Mouse (Mus musculus): ENCODE results near the gene Adamts16. TPM values are rescaled to one million over a fixed set of nuclear protein-coding genes. Genes with fewer than 3 reads are reported as not detected.

Adamts16 gene
- polyA plus RNA-seq, 1 experiment from 2014 or later: 2.1 TPM

DNA sequence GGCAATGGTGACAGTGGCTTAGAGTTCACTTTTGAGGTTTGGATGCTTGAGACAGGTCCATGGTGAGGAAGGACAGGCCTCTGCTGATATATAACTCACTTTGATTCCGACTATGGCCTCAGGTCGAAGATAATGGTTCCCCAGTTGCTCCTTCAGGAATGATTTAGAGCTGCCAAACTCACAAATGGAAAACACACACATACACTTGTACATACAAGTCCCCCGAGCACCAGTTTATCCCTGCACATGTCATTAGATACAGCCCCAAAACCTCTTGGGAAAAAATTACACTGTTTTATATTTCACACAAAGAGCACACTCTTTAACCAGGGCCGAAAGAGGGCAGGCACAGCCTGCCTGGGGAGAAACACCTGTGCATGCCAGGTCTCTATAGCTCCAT, 14.1 kb downstream of the Adamts16 start:
- Histone ChIP-seq H3K9ac (no peak overlapping the region), H3K9me3 (no peaks in the 10 kb centered on the region), H3K27me3 (peaks cover 6% of the 10 kb centered on the region; the same call in 1 of the 2 replicates), H3K36me3 (no peaks in the 10 kb centered on the region), H3K4me2 (replicated peaks) (no peak overlapping the region), H3K4me1 (peaks cover 9% of the 10 kb centered on the region; the same call in 1 of the 2 replicates), H3K27ac (no peak overlapping the region), H3K4me3 (no peak overlapping the region)
- 34% methylated on average over 4 of the region's 4 CpGs for WGBS
- peak; percentile 63 for ATAC-seq (ENCODE audit: low FRiP score, low read depth)

DNA sequence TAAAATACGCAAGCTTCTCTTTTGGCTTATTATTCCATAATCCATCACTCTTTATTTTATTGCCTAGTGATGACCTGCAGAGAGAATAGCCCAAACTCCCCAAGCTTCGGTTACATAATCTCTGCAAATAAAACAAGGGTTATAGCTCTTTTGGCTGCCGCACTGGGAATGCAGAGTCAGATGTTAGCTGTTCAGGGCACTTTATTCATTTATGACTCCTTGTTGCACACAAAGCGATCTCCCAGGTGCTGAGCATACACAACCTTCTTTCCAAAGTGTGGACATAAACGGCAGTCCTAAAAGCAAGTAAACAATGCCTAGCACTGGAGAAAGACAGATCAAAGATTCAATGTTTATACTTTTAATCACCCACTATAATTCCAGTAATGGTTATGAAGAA, 16.3 kb downstream of the Adamts16 start:
- H3K9ac ChIP-seq: no peak overlapping the region
- 0 out of 2 replicates have a peak, but pooled peaks have one; percentile 26 for ATAC-seq (ENCODE audit: low FRiP score, low read depth)
- no peak overlapping the region for H3K4me2 ChIP-seq (replicated peaks)
- H3K9me3 ChIP-seq: no peaks in the 10 kb centered on the region
- H3K27me3 ChIP-seq: peaks cover 6% of the 10 kb centered on the region; the same call in 1 of the 2 replicates
- H3K36me3 ChIP-seq: no peaks in the 10 kb centered on the region
- H3K4me1 ChIP-seq: peaks cover 9% of the 10 kb centered on the region; the same call in 1 of the 2 replicates
- H3K27ac ChIP-seq: no peak overlapping the region
- H3K4me3 ChIP-seq: no peak overlapping the region
- WGBS: 30% methylated on average over 5 of the region's 5 CpGs

- no peak overlapping the region for H3K4me3 ChIP-seq
- WGBS: 59% methylated on average over 8 of the region's 8 CpGs
- no peak overlapping the region for H3K9ac ChIP-seq
- no peak overlapping the region for H3K27ac ChIP-seq
- H3K4me2 ChIP-seq (replicated peaks): no peak overlapping the region
- H3K4me1 ChIP-seq: peaks cover 9% of the 10 kb centered on the region; the same call in 1 of the 2 replicates
- no peaks in the 10 kb centered on the region for H3K9me3 ChIP-seq
- ATAC-seq (ENCODE audit: low FRiP score, low read depth): no peak
- H3K27me3 ChIP-seq: peaks cover 6% of the 10 kb centered on the region; the same call in 1 of the 2 replicates
- no peaks in the 10 kb centered on the region for H3K36me3 ChIP-seq
These were observed 17.9 kb downstream of the Adamts16 start for GRCm38 (mm10) chr13:70823757-70824156.

GRCm38 (mm10) chr13:70818982-70819381, 22.6 kb downstream of the Adamts16 start:
- Histone ChIP-seq H3K9me3 (no peaks in the 10 kb centered on the region), H3K36me3 (no peaks in the 10 kb centered on the region), H3K9ac (no peak overlapping the region), H3K4me2 (replicated peaks) (no peak overlapping the region), H3K27ac (no peak overlapping the region), H3K27me3 (no peaks in the 10 kb centered on the region; the same call in 1 of the 2 replicates), H3K4me3 (no peak overlapping the region), H3K4me1 (no peaks in the 10 kb centered on the region)
- ATAC-seq (ENCODE audit: low FRiP score, low read depth): no peak; the same call in 1 of the 2 replicates
- WGBS: 67% methylated on average over 5 of the region's 5 CpGs

DNA sequence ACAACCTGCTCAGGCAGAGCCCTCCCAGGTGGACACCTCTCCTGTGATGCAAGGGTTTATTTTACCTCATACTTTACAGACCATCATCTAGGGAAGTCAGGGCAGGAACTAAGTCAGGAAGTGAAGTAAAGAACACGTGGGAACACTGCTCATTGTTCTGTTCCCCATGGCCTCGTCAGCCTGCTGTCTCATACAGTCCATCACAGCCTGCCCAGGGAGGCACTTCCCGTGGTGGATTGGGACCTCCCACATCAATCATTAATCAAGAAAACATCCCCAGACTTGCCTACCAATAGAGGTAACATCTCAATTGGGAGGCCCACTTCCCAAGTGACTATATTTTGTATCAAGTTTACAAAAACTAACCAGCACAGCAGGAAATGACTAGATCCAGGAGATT, 27.2 kb downstream of the Adamts16 start:
- H3K27me3 ChIP-seq: no peaks in the 10 kb centered on the region
- ATAC-seq (ENCODE audit: low FRiP score, low read depth): no peak
- no peaks in the 10 kb centered on the region for H3K4me1 ChIP-seq
- H3K36me3 ChIP-seq: no peaks in the 10 kb centered on the region
- 50% methylated on average over 3 of the region's 3 CpGs for WGBS
- no peak overlapping the region for H3K27ac ChIP-seq
- H3K4me3 ChIP-seq: no peak overlapping the region
- H3K9ac ChIP-seq: no peak overlapping the region
- no peaks in the 10 kb centered on the region for H3K9me3 ChIP-seq
- H3K4me2 ChIP-seq (replicated peaks): no peak overlapping the region

GRCm38 (mm10) chr13:70805506-70805905, 36.1 kb downstream of the Adamts16 start:
- H3K4me2 ChIP-seq (replicated peaks): no peak overlapping the region
- no peak overlapping the region for H3K9ac ChIP-seq
- no peaks in the 10 kb centered on the region for H3K9me3 ChIP-seq
- WGBS: 87% methylated on average over 3 of the region's 3 CpGs
- no peaks in the 10 kb centered on the region for H3K36me3 ChIP-seq
- H3K4me1 ChIP-seq: no peaks in the 10 kb centered on the region
- H3K4me3 ChIP-seq: no peak overlapping the region
- no peak overlapping the region for H3K27ac ChIP-seq
- no peak for ATAC-seq (ENCODE audit: low FRiP score, low read depth)
- H3K27me3 ChIP-seq: no peaks in the 10 kb centered on the region

GRCm38 (mm10) chr13:70802849-70803248, 38.8 kb downstream of the Adamts16 start:
- H3K27me3 ChIP-seq: no peaks in the 10 kb centered on the region
- no peak for ATAC-seq (ENCODE audit: low FRiP score, low read depth)
- no peak overlapping the region for H3K4me3 ChIP-seq
- H3K27ac ChIP-seq: peak overlapping the region; percentile 17; the same call in 1 of the 2 replicates
- H3K4me1 ChIP-seq: no peaks in the 10 kb centered on the region
- WGBS: 68% methylated on average over 1 of the region's 1 CpGs
- H3K4me2 ChIP-seq (replicated peaks): no peak overlapping the region
- H3K9ac ChIP-seq: no peak overlapping the region
- H3K36me3 ChIP-seq: no peaks in the 10 kb centered on the region
- no peaks in the 10 kb centered on the region for H3K9me3 ChIP-seq

DNA sequence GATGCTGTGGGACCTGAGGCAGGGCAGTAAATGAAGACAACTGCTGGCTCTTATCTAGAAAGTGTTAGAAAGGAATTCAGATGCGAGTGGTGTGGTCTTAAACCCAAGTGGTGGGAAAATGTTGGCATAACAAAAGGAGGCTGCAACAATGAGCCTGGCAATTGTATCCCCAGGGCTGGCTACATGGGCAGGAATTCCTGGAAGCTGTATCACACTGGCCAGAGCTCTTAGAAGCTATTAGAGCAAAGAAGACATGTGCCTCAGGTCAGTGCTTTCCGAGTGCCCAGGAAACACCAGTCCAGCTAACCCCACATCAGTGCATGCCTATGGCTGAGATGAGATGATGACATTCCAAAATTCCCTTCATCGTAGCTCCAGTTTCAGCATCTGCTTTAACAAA, 42.3 kb downstream of the Adamts16 start:
- H3K9me3 ChIP-seq: no peaks in the 10 kb centered on the region
- ATAC-seq (ENCODE audit: low FRiP score, low read depth): no peak

DNA sequence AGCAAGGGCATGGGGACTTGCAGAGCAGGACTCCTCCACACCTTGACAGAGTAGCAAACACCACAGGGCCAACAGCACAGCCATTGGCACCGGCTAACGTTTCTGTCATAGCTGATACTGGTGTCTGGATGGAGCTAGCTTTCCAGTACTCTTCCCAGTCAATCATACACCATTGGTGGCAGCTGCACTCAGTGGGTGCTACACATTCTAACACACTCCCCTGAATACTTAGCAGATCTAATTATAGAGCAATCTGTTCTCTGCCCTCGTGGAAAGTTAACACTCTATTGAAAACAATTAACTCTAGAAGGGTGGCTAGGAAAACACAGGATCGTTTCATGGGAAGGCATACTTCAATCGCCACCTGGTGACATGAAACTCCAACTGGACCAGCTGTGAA, 43.2 kb downstream of the Adamts16 start:
- WGBS: 55% methylated on average over 5 of the region's 5 CpGs
- Histone ChIP-seq H3K9ac (no peak overlapping the region), H3K4me3 (no peak overlapping the region)

More for the DNA sequence above, 42.3 kb downstream of the Adamts16 start:
- H3K4me2 ChIP-seq (replicated peaks): no peak overlapping the region
- H3K36me3 ChIP-seq: no peaks in the 10 kb centered on the region
- H3K27me3 ChIP-seq: no peaks in the 10 kb centered on the region
- no peak overlapping the region for H3K27ac ChIP-seq
- H3K4me3 ChIP-seq: no peak overlapping the region
- whole genome bisulfite sequencing: 79% methylated on average over 3 of the region's 3 CpGs
- peaks cover 3% of the 10 kb centered on the region; the same call in 1 of the 2 replicates for H3K4me1 ChIP-seq
- H3K9ac ChIP-seq: no peak overlapping the region

GRCm38 (mm10) chr13:70794074-70794572, 47.5 kb downstream of the Adamts16 start:
- no peaks in the 10 kb centered on the region for H3K9me3 ChIP-seq
- H3K4me3 ChIP-seq: no peak overlapping the region
- H3K9ac ChIP-seq: no peak overlapping the region
- H3K4me2 ChIP-seq (replicated peaks): no peak overlapping the region
- no peak overlapping the region for H3K27ac ChIP-seq
- ATAC-seq (ENCODE audit: low FRiP score, low read depth): no peak
- H3K36me3 ChIP-seq: no peaks in the 10 kb centered on the region
- peaks cover 13% of the 10 kb centered on the region; the same call in 1 of the 2 replicates for H3K4me1 ChIP-seq
- no peaks in the 10 kb centered on the region for H3K27me3 ChIP-seq
- 29% methylated on average over 8 of the region's 8 CpGs for WGBS

More for the DNA sequence above, 43.2 kb downstream of the Adamts16 start:
- Histone ChIP-seq H3K36me3 (no peaks in the 10 kb centered on the region), H3K9me3 (no peaks in the 10 kb centered on the region), H3K27ac (no peak overlapping the region), H3K4me2 (replicated peaks) (no peak overlapping the region), H3K27me3 (no peaks in the 10 kb centered on the region), H3K4me1 (peaks cover 13% of the 10 kb centered on the region; the same call in 1 of the 2 replicates)
- ATAC-seq (ENCODE audit: low FRiP score, low read depth): no peak

GRCm38 (mm10) chr13:70793660-70794059, 48.0 kb downstream of the Adamts16 start:
- Histone ChIP-seq H3K4me2 (replicated peaks) (no peak overlapping the region), H3K9ac (no peak overlapping the region), H3K36me3 (no peaks in the 10 kb centered on the region), H3K9me3 (no peaks in the 10 kb centered on the region), H3K27ac (no peak overlapping the region), H3K27me3 (no peaks in the 10 kb centered on the region), H3K4me3 (no peak overlapping the region), H3K4me1 (peaks cover 13% of the 10 kb centered on the region; the same call in 1 of the 2 replicates)
- no peak for ATAC-seq (ENCODE audit: low FRiP score, low read depth)
- WGBS: 67% methylated on average over 4 of the region's 4 CpGs

DNA sequence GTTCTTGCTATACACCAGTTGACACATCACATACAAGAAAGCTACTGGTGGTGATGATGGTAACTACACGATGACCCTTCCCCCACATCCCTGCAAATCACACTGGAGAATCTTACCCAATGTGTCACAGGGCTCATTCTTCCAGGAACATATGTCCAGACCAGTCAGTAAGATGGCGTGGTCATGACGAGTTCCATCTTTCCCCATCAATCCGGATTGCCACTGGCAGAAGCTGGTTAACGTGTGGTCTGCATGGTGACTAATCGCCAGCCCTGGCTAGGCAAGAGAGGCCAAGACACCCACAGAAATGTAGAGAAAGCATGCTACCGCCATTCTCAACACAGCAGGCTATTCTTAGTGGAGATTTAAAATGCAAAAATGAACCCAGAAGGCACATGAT, 48.7 kb downstream of the Adamts16 start:
- Histone ChIP-seq H3K27ac (no peak overlapping the region), H3K4me1 (peaks cover 13% of the 10 kb centered on the region; the same call in 1 of the 2 replicates), H3K4me2 (replicated peaks) (no peak overlapping the region), H3K9me3 (no peaks in the 10 kb centered on the region), H3K27me3 (no peaks in the 10 kb centered on the region), H3K9ac (no peak overlapping the region), H3K4me3 (no peak overlapping the region), H3K36me3 (no peaks in the 10 kb centered on the region)
- no peak for ATAC-seq (ENCODE audit: low FRiP score, low read depth)
- WGBS: 90% methylated on average over 7 of the region's 7 CpGs

- no peak for ATAC-seq (ENCODE audit: low FRiP score, low read depth)
- Histone ChIP-seq H3K36me3 (no peaks in the 10 kb centered on the region), H3K4me3 (no peak overlapping the region), H3K9ac (no peak overlapping the region), H3K27me3 (no peaks in the 10 kb centered on the region), H3K27ac (no peak overlapping the region), H3K9me3 (no peaks in the 10 kb centered on the region), H3K4me2 (replicated peaks) (no peak overlapping the region), H3K4me1 (peaks cover 13% of the 10 kb centered on the region; the same call in 1 of the 2 replicates)
- WGBS: 72% methylated on average over 1 of the region's 1 CpGs
These were observed 51.8 kb downstream of the Adamts16 start for GRCm38 (mm10) chr13:70789806-70790205.
